Mouse (Mus musculus) CD4-positive, CD25-positive, alpha-beta regulatory T cell (primary cell): ENCODE data around the gene Cldn34a. TPM values are rescaled to one million over a fixed set of nuclear protein-coding genes. Genes with fewer than 3 reads are reported as not detected.

Experiments
- polyA plus RNA-seq: library from polyadenylated mRNA; unstranded; fragments of 100-300 nt; shearing (Covaris generic); gene quantifications from one replicate; pipeline ENCODE4 v1.2.1, GENCODE M21; 2017

Gene Cldn34a
- polyA plus RNA-seq = not detected

DNA sequence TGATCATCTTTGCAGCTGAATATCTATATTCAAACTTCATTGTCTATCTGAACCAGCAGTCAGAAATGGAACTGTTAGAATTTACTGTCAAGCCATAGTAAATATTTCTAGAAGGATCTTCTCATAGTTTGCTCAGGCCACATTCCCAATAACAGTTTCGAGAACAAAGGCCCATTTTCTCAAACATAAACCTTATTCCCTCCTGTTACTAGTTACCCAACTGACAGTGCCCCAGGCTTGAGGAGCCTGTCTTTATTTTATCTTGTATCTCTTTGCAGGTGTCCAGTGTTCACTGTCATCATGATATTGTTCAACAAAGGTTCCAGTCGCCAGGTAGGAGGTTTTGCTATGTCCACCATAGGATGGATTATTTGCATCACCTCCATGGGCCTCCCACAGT lies at the start of gene Cldn34a:
Gene Cldn34a, plus strand, starts transcription at position 301 of the 400 bp plus-strand sequence.

Other genes with a start within 250 kb of the Cldn34a start
- 23.2 TPM for gene Kantr, start 235.8 kb upstream of the Cldn34a start, polyA plus RNA-seq
- 41.3 TPM for gene Tspyl2, start 220.9 kb upstream of the Cldn34a start, polyA plus RNA-seq
- gene Gpr173, start 194.6 kb upstream of the Cldn34a start, polyA plus RNA-seq = not detected
- not detected for gene Shroom2, start 206.1 kb downstream of the Cldn34a start, polyA plus RNA-seq
- gene Gpr143, start 218.6 kb downstream of the Cldn34a start, polyA plus RNA-seq = not detected